Mouse (Mus musculus): ENCODE results near the gene Cwh43. TPM values are rescaled to one million over a fixed set of nuclear protein-coding genes. Genes with fewer than 3 reads are reported as not detected.
A peak's percentile ranks its signal among the peaks of the same experiment; 100 is the strongest.
"Not testable (repeated sequence)": the region's sequence is repeated elsewhere in the genome, so short reads cannot be mapped to it uniquely, and the experiment has no call there.

Cwh43 gene
- total RNA-seq, 2 experiments from 2014 or later, result 1.3 to 2.1 TPM

- DNase-seq (ENCODE audit: low spot score in 2 of 2), result no peak
These were observed 68.8 kb downstream of the Cwh43 start for GRCm38 (mm10) chr5:73474412-73475405.

GRCm38 (mm10) chr5:73480700-73481099 is 74.8 kb downstream of the Cwh43 start, which contains the start of gene Dcun1d4:
Gene Dcun1d4 (plus strand): TSS chr5:73481000.
- DNase-seq (ENCODE audit: low spot score in 2 of 2), result no peak

DNA sequence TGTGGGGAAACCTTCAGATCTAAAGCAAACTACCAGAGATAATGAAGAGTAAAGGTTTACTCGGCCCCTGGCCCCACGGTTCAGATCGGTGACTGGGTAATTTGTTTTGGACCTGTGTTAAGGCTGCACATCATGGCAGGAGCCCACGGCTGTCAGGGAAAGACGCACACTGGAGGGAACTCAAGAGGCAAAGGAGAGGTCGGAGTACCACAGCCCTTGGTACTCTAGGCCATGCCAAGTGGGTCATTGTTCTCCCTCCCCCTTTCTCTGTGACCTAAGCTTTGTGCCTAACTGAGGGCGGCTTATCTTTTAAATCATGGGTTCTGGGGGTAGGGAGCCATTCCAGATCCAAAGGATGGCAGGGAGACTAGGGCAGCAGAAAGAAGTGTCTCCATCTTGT is 75.5 kb downstream of the Cwh43 start:
- DNase-seq (ENCODE audit: low spot score in 2 of 2), result no peak

GRCm38 (mm10) chr5:73482381-73482780 is 76.5 kb downstream of the Cwh43 start:
- DNase-seq (ENCODE audit: low spot score in 2 of 2), result not testable (repeated sequence)

DNA sequence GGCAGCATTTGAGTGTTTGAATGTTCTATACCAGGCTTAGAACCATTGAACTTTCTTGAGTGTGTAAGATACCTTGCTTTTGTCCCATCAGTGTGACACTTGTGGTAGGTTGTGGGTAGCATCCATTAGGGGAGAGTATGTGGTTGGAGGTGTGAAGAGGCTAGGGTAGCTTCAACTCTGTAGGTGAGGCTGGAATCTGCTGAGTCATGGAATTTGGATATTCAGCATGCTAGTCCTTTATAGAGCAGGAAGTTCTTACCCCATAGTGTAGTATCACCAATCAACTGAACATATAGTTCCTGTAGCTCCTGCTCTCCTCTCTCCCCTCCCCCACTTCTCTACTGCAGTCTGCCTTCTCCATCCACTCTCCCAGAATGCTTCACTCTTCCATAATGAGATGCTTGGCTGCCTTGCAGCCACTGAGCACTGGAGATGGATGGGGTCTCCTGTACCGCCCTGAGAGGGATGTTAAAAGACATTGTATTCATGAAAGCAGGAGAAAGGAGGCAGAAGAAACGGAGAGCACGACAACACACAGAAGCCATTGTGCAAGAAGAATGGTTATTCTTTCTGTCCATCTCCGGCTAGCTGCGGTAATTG is 78.2 kb downstream of the Cwh43 start:
- no peak for DNase-seq (ENCODE audit: low spot score in 2 of 2)

GRCm38 (mm10) chr5:73486451-73486850 is 80.6 kb downstream of the Cwh43 start:
- DNase-seq (ENCODE audit: low spot score in 2 of 2), result no peak

DNA sequence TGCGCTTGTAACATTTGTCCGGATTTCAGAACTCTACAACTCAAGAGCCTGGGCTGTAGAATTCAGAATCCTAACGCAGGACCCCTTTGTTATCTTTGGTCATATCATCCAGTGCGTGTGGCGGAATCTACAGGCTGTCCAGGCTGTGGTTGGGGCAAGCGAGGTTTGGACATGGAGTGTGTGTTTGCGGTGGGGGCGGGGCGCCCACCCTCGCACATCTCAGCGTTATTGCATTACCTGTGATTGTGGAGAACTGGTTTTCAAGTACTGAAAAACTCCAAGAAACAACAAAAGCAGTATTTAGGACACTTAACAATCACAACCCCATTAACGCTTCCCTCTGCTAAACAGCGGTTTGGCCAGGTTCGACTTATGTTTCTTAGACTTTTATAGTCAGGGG is 84.0 kb downstream of the Cwh43 start:
- no peak for DNase-seq (ENCODE audit: low spot score in 2 of 2)

GRCm38 (mm10) chr5:73490596-73491073 is 84.8 kb downstream of the Cwh43 start:
- peak; percentile 98 to 99 for DNase-seq (ENCODE audit: low spot score in 2 of 2)

- peak; percentile 6 to 34 for DNase-seq (ENCODE audit: low spot score in 2 of 2)
These were observed 85.4 kb downstream of the Cwh43 start for GRCm38 (mm10) chr5:73491074-73491836.

DNA sequence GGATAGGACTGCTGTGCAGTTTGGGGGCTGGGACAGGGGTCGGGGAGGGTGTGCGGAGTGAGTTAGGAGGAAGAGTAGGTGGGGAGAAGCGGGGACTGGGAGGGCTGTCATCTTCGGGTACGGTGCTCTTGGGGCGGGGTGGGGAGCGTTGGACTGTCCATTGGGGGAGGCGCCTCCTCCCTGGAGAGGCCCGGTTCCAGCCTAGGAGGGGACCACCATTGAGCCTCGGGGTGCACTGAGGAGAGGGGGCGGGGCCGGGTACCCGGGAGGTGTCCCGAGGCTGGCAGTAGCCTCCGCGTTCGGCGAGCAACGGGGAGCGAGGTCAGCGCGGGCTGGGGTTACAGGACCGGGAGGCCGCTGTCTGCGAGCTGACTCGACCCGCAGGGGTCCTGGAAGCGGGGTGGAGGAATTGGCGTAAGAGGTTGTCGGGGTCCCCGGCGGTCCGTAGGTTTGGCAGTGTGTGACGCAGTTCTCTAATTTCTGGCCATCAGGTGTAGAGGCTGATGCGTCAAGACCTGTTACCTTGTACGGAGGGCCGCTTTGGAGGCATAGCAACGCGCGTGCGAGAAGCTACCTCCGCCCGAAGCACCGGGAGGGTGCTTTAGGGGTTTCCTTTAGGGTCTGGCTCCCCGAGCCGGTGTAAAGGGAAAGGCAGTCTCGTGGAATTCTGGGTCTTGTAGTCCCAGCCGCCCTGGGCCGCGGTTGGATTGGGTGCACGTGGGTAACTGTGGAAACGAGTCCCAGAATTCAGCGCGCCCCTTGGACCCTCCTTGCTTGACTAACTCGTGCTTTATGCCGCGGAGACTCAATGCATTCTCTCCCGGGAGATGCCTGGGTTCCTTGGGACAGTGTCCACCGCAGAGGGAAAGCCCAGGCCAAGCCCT is 86.2 kb downstream of the Cwh43 start:
- peak; percentile 93 to 94 for DNase-seq (ENCODE audit: low spot score in 2 of 2)

- DNase-seq (ENCODE audit: low spot score in 2 of 2), result peak in 1 of 2 experiments; percentile 33
These were observed 91.5 kb downstream of the Cwh43 start for GRCm38 (mm10) chr5:73497401-73497800.

DNA sequence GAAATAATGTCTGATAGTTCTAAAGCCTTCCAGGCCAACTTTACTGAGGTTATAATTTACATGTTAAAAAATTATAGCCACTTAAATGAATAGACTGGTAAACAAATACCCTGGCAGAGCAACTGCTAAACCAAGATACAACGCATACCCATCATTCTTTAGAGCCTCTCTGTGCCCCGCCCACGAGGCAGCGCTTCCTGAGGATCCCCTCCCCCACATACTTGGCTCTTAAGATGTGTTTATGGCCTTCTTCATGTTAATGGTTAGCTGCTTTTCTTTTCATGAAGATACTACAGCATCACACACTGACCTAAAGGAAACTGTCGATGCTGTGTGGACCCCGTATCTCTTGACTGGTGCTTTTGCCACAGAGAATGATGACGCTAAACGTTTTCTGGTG is 92.7 kb downstream of the Cwh43 start:
- DNase-seq (ENCODE audit: low spot score in 2 of 2), result no peak

- DNase-seq (ENCODE audit: low spot score in 2 of 2), result no peak
These were observed 95.1 kb downstream of the Cwh43 start for GRCm38 (mm10) chr5:73500867-73501440.

DNA sequence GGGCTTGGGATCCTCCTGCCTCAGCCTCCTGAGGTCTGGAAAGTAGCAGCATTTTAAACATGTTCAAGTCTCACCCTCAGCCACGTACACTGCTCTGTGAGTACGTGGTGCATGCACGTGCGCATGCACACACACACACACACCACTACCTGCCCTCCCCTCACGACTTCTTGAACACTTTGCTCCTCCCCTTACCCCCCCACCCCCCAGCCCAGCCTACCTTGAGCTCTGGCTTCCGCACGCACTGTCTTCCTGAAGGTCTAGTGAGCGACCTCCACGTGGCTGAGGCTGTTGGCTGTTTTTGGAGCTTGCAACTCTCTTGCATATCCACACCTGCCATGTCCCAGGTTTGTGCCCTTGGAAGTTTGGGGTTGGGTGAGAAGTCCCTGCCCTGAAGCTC is 96.5 kb downstream of the Cwh43 start:
- DNase-seq (ENCODE audit: low spot score in 2 of 2), result no peak

Other genes starting within 250 kb of the Cwh43 start
- 10 to 100 TPM; 54.2 to 57.5 TPM for gene Fryl, start 149.5 kb upstream of the Cwh43 start, total RNA-seq (2021)
- 100 to 1,000 TPM; 465 to 497 TPM for gene Ociad1, start 113.3 kb upstream of the Cwh43 start, total RNA-seq (2021)
- gene Ociad2, start 65.0 kb upstream of the Cwh43 start, total RNA-seq (2021), result 100 to 1,000 TPM; 113 to 133 TPM
- gene Dcun1d4, start 74.9 kb downstream of the Cwh43 start, total RNA-seq (2021), result 100 to 1,000 TPM; 132 to 133 TPM
- gene Lrrc66, start 226.5 kb downstream of the Cwh43 start, total RNA-seq (2021), result not detected
- 10 to 100 TPM; 40.2 to 43.2 TPM for gene Sgcb, start 241.7 kb downstream of the Cwh43 start, total RNA-seq (2021)
- gene Spata18, start 245.3 kb downstream of the Cwh43 start, total RNA-seq (2021), result under 1 TPM in 1 of 2 experiments, not detected in 1; 0.51 TPM

Measured in left cerebral cortex, adult 18-20 months (tissue).